Mouse (Mus musculus) kidney, postnatal 4 days (tissue): ENCODE measurements at regions not wholly inside any gene's neighbourhood (a gene's known extent, or its start where the extent isn't known, plus 50 kb on each side); places are given as distances from the start of the nearest gene placed in this dataset.

ENCODE experiments used
- DNase-seq, 2 experiments: peaks; one replicate each; pipeline ENCODE4 v3.0.0; 2021; ENCODE audit warnings: mixed read lengths in 2 of 2

GRCm38 (mm10) chr13:31248996-31249395 lies 275.0 kb downstream of the Gm5447 start:
- DNase-seq, result no peak

GRCm38 (mm10) chr13:31249525-31249924 lies 275.5 kb downstream of the Gm5447 start:
- DNase-seq, result no peak

DNA sequence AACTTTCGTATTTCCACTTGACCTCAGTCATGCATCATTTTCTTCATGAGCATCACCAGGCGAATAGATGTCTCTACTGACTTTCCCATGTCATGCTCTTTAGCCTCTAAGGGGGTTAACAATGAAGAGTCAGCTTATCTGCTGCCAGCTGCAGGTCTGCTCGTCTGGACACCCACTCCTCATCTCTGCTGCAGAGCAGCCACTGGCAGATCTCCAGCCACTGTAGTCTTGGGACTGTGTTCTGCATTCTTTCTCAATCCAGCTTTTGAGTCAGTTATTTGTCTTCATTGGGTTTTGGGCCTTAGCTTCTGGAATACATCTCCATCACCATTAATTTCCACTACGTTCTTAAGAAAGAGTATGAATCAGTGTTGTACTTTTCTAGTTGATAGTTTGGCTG lies 280.0 kb downstream of the Gm5447 start:
- DNase-seq, result peak in 1 of 2 experiments; percentile 4

- no peak for DNase-seq
Measured at GRCm38 (mm10) chr13:31254744-31255143, 280.7 kb downstream of the Gm5447 start.

DNA sequence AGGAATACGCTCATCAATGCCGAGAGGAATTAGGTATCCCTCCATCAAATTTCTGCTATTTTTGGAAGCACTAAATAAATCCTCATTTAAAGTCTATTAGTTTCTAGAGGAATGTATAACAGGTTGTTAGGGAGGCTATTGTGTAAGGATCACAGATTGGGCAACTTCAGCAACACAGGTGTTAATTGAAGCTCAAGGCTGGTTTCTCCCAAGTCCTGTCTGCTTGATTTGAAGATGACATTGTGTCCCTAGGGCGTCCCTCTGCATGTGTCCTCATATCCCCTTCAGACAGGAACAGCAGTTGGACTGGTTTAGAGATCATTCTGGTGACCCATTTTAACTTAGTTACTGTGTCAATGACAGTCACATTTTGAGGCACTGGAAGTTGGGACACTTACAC lies 281.5 kb downstream of the Gm5447 start:
- DNase-seq, result no peak

DNA sequence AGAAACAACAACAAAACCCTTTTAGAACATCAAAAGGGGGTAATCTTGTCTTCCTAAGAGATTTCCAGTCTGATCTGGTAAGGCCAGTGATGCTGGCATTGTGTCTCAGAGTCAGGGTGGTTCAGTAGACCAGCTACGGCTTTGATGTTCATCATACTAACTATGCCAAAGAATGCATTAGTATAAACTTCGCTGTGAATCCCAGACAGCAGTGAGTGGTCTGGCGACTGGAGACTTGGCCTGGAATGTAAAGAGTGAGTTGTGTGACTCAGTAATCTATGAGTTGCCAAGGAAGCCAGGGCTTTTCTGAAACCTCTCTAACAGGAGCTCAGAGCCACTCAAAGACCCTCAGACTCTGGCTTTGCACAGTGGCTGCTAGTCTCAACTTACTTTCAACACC lies 288.1 kb upstream of the Foxq1 start:
- DNase-seq, result no peak

DNA sequence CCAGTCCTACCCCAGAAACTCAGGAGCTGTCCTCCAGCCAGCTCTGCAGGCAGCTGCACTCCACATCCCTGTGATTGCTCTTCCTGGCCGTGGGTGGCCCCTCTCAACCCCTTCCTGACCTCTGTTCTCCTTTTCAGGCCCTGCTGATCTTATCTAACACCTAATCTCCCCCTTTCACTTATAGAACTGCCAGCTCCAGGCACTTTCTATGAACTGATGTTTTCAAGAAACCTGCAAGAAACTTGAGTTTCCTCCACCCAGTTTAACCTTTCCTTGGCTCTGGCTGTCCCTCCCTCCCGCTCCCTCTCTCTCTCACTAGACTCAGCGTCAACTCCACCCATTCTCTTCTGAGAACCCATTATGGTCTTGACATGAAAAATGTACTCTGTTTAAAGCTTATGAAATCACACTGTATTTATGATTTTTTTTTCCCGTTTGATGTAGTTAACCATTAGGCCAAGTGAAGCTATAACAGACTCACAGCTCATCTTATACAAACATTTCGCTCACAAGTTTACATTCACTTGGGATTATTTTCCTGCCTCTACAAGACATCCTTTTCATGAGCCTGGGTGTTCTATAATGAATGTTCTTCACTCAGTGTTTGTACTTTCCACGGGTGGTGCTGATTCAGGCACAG lies 279.8 kb upstream of the Foxq1 start:
- DNase-seq, result no peak

GRCm38 (mm10) chr13:31290630-31291029 lies 265.3 kb upstream of the Foxq1 start:
- DNase-seq, result no peak

DNA sequence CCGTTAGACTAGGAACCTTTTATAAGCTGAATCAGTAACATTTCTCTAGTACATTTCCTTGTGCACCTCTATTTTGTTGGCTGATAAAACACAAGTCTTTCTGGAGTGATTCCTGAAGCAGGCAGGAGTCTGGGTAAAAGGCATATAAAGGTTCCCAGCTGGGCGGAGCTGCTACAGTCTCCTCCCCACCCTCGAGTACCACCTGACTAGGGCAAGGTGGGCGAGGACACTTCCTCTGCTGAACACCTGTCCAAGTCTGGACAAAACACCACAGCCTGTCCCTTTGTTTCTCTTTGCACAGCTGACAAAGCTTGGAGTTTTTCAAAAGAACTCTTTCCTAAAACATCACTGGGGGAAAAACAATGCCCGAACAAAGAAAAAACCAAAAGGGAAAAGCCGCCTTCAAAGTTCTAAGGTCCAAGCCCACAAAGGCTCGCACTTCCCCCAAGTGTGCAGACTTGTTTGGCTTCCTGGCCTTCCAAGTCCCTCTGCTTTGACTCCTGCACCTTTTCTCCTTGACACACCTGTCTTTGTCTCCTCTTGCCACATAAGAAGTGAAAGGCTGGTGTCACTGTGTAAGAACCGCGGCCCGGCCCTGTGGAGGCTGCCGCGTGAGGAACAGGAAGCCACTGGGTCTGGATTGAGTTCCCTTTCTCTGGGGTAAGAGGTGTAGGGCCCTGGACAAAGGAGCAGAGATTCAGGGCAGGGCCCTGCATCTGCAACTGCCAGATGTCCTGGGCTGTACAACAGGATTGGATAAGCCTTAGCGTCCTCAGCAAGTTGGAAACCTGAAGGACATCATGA lies 263.1 kb upstream of the Foxq1 start:
- DNase-seq, result no peak

- no peak for DNase-seq
Measured at GRCm38 (mm10) chr13:31294011-31294410, 261.9 kb upstream of the Foxq1 start.

GRCm38 (mm10) chr13:31303194-31303593 lies 252.7 kb upstream of the Foxq1 start:
- no peak for DNase-seq

DNA sequence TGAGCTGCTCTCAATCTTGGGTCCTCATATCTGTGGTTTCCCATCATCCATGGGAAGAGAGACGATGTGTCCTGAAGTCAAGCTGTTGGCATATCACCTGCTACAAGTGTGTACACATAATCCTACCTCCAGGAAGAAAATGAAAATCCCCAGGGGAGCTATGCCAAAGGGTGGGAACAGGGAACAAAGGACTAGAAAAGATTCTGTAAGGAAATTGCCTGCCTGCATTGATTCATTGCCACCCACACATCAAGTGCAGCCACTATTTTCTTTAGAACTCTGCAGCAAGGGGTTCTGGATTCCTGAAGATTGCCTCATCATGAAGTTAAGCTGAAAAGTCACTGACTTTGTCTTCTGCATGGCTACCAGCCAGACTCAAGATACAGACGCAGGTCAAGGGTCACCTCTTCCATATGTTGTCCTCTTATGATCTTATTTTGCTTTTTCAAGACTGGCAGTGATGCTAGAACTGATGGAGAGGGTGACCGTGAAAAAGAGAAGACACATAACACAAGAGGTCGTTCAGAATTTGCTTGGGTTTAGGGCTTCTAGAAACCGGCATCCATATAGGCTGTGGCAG lies 251.6 kb upstream of the Foxq1 start:
- no peak for DNase-seq

- DNase-seq, result peak in 1 of 2 experiments; percentile 28
Measured at GRCm38 (mm10) chr13:31309083-31309621, 246.8 kb upstream of the Foxq1 start.

DNA sequence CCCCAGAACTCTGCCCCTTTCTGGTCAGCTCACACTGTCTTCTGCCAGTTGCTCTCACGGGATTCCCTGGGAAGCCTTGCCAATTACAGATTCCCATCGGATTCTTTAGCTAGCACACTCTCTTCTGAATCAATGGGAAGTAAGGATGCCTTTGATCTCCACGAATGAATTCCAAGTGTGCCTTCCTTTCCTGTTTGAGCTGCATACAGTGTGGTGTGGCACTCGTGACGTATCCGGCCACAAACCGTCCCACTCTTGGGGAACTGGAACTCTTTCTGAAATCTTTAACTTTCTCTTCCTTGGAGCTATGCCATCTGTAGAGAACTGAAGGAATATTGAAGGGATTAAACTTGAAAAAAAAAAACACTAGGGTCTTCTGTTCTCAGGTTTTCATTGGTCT lies 243.2 kb upstream of the Foxq1 start:
- DNase-seq, result no peak

DNA sequence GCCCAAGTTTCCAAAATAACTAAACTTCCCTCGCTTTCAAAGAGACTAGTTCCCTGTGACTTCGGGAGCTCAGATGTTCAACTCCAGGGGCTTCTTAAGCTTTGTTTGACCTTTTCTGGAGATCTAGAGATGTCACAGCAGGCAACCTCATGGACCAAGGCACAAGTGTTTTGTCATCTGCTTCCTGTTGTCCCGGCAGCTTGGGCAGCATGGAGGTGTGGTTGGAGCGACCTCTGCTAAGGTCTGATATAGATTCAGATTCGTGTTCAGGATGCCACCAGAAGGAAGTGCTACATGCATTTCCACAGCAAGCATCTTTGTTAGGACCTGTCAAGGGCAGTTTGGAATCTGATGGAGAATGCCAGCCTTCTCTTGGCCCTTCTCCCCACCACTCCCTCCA lies 242.1 kb upstream of the Foxq1 start:
- DNase-seq, result no peak

DNA sequence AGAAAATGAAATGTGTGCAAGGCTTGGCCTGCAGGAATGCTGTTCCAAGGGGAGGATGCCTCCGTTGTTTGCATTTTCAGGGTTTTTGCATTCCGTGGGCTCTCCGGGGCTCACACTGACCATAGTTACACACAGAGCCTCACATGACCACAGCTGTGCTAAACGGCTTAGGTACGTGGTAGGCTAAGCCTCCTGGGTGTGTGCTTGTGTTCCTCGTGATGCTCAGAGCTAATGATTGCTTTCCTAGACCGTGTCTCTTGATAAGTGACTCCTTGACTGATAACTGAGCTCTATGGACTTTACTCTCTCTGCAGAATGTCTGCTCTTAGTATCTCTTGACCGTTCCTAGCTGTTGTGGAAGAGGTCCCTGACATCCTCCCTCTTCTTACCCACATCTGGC lies 238.9 kb upstream of the Foxq1 start:
- no peak for DNase-seq

DNA sequence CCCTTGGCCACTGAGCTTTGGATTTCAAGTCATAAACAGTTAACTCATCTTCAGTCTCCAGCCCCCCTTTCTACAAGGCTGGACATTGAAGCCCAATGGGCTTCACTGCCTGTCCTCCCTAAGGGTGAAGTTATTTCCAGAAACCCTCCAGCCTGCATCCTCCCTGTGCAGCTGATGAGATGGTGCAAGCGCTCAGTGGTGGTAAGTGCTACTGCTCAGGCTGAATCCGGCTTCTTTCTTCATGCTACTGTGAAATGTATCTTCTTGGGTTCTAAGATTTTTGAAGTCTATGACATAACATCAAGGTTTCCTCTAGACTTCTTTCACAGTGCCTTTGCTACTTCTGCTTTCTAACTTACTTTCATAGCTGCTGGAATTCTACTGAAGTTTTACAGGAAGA lies 237.9 kb upstream of the Foxq1 start:
- DNase-seq, result no peak

DNA sequence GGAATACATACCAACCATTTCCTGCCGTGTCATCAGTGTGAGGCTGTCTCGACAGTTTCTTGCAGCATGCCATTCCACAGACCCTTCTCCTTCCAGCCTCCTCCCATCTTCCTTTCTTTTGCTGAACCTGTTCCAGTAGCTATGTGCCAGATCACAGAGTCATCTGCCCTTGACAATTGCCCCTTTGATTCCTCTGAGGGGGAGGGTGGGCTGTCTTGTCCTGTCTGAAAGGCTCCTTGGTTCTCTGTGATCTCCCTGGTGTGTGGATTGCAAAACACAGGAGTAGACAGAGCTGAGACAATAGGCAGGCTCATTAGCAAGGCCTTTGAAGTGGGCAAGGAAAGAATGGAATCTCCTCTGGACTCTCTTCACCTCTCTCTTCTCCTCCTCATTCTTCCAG lies 234.5 kb upstream of the Foxq1 start:
- no peak for DNase-seq

DNA sequence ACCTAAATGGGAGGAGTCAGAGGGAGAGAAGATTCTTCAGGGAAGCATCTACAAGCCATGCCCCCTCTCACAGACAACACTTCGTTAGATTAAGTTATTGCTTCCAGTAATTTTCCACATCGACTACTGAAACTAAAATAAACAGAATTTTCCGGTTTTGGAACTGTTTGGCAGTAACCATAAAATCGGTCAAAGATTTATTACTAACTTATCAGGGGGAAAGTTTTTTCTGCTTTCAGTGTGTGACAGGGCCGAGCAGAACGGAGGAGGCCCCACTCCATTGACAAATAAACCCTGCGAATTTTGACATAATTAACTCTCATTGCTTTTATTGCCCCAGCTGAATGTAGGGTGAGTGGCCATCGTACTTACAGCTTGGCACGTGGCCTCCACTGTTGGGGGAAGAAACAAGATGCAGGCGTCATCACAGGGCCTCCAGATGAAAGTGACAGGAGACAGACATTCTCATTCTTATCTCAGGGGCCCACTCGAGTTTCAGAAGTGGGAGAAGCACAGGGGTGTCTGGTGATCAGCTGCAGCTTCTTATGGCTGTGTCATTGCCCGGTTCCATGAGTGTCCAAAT lies 229.6 kb upstream of the Foxq1 start:
- peak; percentile 38 to 53 for DNase-seq

DNA sequence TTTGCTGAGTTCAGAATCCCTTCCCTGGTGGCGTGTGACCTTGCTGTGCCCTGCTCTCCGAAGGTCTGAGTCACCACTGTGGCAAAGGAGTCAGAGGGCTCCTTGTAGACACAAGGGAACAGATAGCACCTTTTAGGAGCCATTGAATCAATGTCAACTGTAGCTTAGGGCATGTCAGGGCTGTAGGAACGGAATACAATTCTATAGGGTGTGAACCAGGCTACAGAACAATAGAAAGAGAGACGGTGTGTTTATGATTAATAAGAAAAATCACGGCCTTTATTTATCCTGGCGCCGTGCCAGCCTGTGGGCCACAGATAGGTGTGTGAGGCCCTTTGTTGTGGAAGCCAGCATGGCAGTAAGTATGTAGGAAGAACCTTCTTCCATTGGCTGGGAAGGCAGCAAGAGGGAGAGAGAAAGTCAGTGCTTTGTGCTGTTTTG lies 228.4 kb upstream of the Foxq1 start:
- peak in 1 of 2 experiments; percentile 30 for DNase-seq

GRCm38 (mm10) chr13:31328756-31329155 lies 227.2 kb upstream of the Foxq1 start:
- no peak for DNase-seq

GRCm38 (mm10) chr13:31330731-31331130 lies 225.2 kb upstream of the Foxq1 start:
- DNase-seq, result no peak

GRCm38 (mm10) chr13:31334981-31335380 lies 221.0 kb upstream of the Foxq1 start:
- DNase-seq, result no peak
